Mouse (Mus musculus) bone marrow, adult 2 months (tissue): ENCODE measurements around the gene Pla2g7.

ENCODE experiments used
- CTCF ChIP-seq: fragments of 200-500 bp; IDR thresholded peaks from 2 replicates; pipeline ENCODE4 v1.5.1; 2011; ENCODE audit warnings: low read length, control low read depth; ENCODE audit not compliant: control insufficient read depth, insufficient read depth
- POLR2A ChIP-seq: fragments of 200-500 bp; IDR thresholded peaks from 2 replicates; pipeline ENCODE4 v1.6.1; 2011; ENCODE audit warnings: low read depth, mild to moderate bottlenecking, control low read depth, low read length, borderline replicate concordance; ENCODE audit not compliant: control insufficient read depth

DNA sequence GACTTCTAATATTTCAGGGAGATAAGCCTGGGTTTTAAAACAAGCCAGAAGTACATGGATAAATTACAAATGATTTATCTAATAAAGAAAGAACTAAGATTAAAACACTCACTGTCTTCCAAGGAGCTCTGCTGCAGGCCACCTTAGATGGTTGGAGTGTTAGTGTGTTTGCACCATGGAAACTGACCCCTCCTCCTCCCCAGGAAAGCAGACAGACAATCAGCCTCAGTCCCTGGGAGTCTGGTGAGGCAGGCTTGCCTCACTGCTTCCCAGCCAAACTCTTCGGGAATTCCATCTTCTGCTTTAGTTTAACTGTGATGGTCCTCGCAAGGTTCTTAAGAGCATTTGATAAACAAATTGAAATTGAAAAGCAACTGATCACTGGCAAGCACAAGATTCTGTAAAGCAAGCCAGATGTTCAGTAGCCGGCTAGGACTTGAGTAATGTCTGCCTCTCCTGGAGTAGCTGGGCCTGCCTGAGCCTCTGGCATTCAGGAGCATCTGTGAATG, 16.7 kb upstream of the Pla2g7 start:
- no peak for TF ChIP-seq CTCF
- no peak for TF ChIP-seq POLR2A
